Mouse (Mus musculus) heart, postnatal 0 days (tissue): ENCODE measurements around the gene Ccdc150. TPM values are rescaled to one million over a fixed set of nuclear protein-coding genes. Genes with fewer than 3 reads are reported as not detected.

Experiments used
- ATAC-seq: fragments of 200-750 bp; cut with Nextera tagmentation; 2 replicates; pipeline ENCODE4 v1.8.0; 2017; ENCODE audit warnings: low read depth, moderate number of reproducible peaks, moderate library complexity; ENCODE audit not compliant: insufficient read depth
- DNase-seq: peaks from one replicate; pipeline ENCODE4 v3.0.0-alpha.2; 2016; ENCODE audit warnings: low spot score
- H3K27ac ChIP-seq: fragments of 300-500 bp; sonication (generic); 2 replicates; pipeline ENCODE4 v1.5.1; 2014; ENCODE audit warnings: low read depth, mild to moderate bottlenecking
- H3K27me3 ChIP-seq: fragments of 300-500 bp; sonication (generic); 2 replicates; pipeline ENCODE4 v1.6.1; 2014; ENCODE audit warnings: low read length, mixed read lengths; ENCODE audit not compliant: control insufficient read depth, insufficient read depth
- H3K36me3 ChIP-seq: fragments of 300-500 bp; sonication (generic); replicated peaks from 2 replicates; pipeline ENCODE4 v1.6.1; 2014; ENCODE audit warnings: low read length, mixed read lengths; ENCODE audit not compliant: control insufficient read depth, insufficient read depth
- H3K4me1 ChIP-seq: fragments of 300-500 bp; sonication (generic); 2 replicates; pipeline ENCODE4 v1.6.1; 2014; ENCODE audit warnings: antibody characterized with exemption; ENCODE audit not compliant: control insufficient read depth, insufficient read depth
- H3K4me2 ChIP-seq: fragments of 300-500 bp; sonication (generic); 2 replicates; pipeline ENCODE4 v1.6.1; 2014; ENCODE audit warnings: low read depth, mild to moderate bottlenecking, low read length, moderate library complexity
- H3K4me3 ChIP-seq: fragments of 300-500 bp; sonication (generic); 2 replicates; pipeline ENCODE4 v1.5.1; 2014; ENCODE audit warnings: low read depth, low read length
- H3K9ac ChIP-seq: fragments of 300-500 bp; sonication (generic); replicated peaks from 2 replicates; pipeline ENCODE4 v1.6.1; 2014; ENCODE audit warnings: low read depth, low read length, mixed read lengths
- H3K9me3 ChIP-seq: fragments of 300-500 bp; sonication (generic); replicated peaks from 2 replicates; pipeline ENCODE4 v1.6.1; 2016; ENCODE audit warnings: low read length; ENCODE audit not compliant: control insufficient read depth
- CTCF ChIP-seq: IDR thresholded peaks from 2 replicates; pipeline ENCODE4 v1.5.1; 2016; ENCODE audit warnings: antibody characterized with exemption, control low read depth, low read depth
- EP300 ChIP-seq: IDR thresholded peaks from 2 replicates; pipeline ENCODE4 v1.6.1; 2016; ENCODE audit warnings: antibody characterized with exemption, low read depth
- WGBS: fragments of 180-500 bp; shearing (Covaris S2); extraction: QIAGEN DNeasy Blood & Tissue Kit; methylation state at CpG from one replicate; pipeline ENCODE4 v1.1.7; 2014; 5-methylcytosine and 5-hydroxymethylcytosine counted together
- polyA plus RNA-seq: library from polyadenylated mRNA; unstranded; fragments of >200 nt; fragmentation: Nextera tagmentation; extraction: Ambion mirVana; gene quantifications from 2 replicates; pipeline ENCODE4 v1.2.1, GENCODE M21; 2015
- total RNA-seq: library from RNA; depleted of rRNA; stranded (reverse); fragments of >200 nt; gene quantifications from 2 replicates; pipeline ENCODE4 v1.2.3, GENCODE M21; 2014; ENCODE audit warnings: low replicate concordance

The Ccdc150 gene
- total and polyA plus RNA-seq, 2 experiments from 2014 or later, result 0.63 TPM; not detected in 1

GRCm38 (mm10) chr1:54280651-54281050, 30.2 kb downstream of the Ccdc150 start:
- DNase-seq (no peak), ATAC-seq (no peak)
- Histone ChIP-seq H3K36me3 (no peaks in the 10 kb centered on the region), H3K27me3 (no peaks in the 10 kb centered on the region), H3K4me3 (no peak overlapping the region), H3K27ac (no peak overlapping the region), H3K4me1 (no peaks in the 10 kb centered on the region), H3K9me3 (no peaks in the 10 kb centered on the region), H3K9ac (no peak overlapping the region), H3K4me2 (no peak overlapping the region)
- no peak for TF ChIP-seq EP300
- no peak for TF ChIP-seq CTCF
- WGBS, result 81% methylated on average over 3 of the region's 3 CpGs

GRCm38 (mm10) chr1:54306404-54306803, 55.9 kb downstream of the Ccdc150 start:
- DNase-seq, result no peak
- Histone ChIP-seq H3K27ac (no peak overlapping the region), H3K4me3 (no peak overlapping the region), H3K4me1 (no peaks in the 10 kb centered on the region), H3K9me3 (no peaks in the 10 kb centered on the region), H3K27me3 (no peaks in the 10 kb centered on the region), H3K36me3 (no peaks in the 10 kb centered on the region), H3K4me2 (no peak overlapping the region), H3K9ac (no peak overlapping the region)
- no peak for TF ChIP-seq CTCF
- TF ChIP-seq EP300, result no peak
- no peak for ATAC-seq
- 61% methylated on average over 2 of the region's 2 CpGs for WGBS

GRCm38 (mm10) chr1:54326647-54327046, 76.2 kb downstream of the Ccdc150 start:
- H3K9ac ChIP-seq, result no peak overlapping the region
- H3K36me3 ChIP-seq, result no peaks in the 10 kb centered on the region
- H3K4me1 ChIP-seq, result no peaks in the 10 kb centered on the region
- H3K4me3 ChIP-seq, result no peak overlapping the region
- H3K4me2 ChIP-seq, result no peak overlapping the region
- H3K9me3 ChIP-seq, result peaks cover 3% of the 10 kb centered on the region
- no peak overlapping the region for H3K27ac ChIP-seq
- TF ChIP-seq EP300, result no peak
- TF ChIP-seq CTCF, result no peak
- no peaks in the 10 kb centered on the region for H3K27me3 ChIP-seq
- DNase-seq (no peak), ATAC-seq (no peak)
- WGBS, result 92% methylated on average over 2 of the region's 2 CpGs

- 80% methylated on average over 6 of the region's 6 CpGs for WGBS
- no peak overlapping the region for H3K4me2 ChIP-seq
- no peak overlapping the region for H3K4me3 ChIP-seq
- no peak for ATAC-seq
- H3K9me3 ChIP-seq, result peaks cover 3% of the 10 kb centered on the region
- H3K27me3 ChIP-seq, result no peaks in the 10 kb centered on the region
- TF ChIP-seq CTCF, result no peak
- no peak for TF ChIP-seq EP300
- H3K9ac ChIP-seq, result no peak overlapping the region
- no peaks in the 10 kb centered on the region for H3K4me1 ChIP-seq
- no peak for DNase-seq
- H3K27ac ChIP-seq, result no peak overlapping the region
- no peaks in the 10 kb centered on the region for H3K36me3 ChIP-seq
Observed at GRCm38 (mm10) chr1:54327876-54328545, 77.5 kb downstream of the Ccdc150 start.

- Histone ChIP-seq H3K9ac (no peak overlapping the region), H3K36me3 (no peaks in the 10 kb centered on the region), H3K4me1 (no peaks in the 10 kb centered on the region), H3K27me3 (no peaks in the 10 kb centered on the region), H3K27ac (no peak overlapping the region), H3K4me2 (no peak overlapping the region), H3K9me3 (no peaks in the 10 kb centered on the region), H3K4me3 (no peak overlapping the region)
- ATAC-seq, result no peak
- 47% methylated on average over 4 of the region's 4 CpGs for WGBS
- DNase-seq, result peak; percentile 33
- TF ChIP-seq EP300 (no peak), CTCF (peak; percentile 71)
Observed at GRCm38 (mm10) chr1:54332988-54333387, 82.5 kb downstream of the Ccdc150 start.

GRCm38 (mm10) chr1:54354786-54355185, 104.3 kb downstream of the Ccdc150 start:
- 98% methylated on average over 4 of the region's 4 CpGs for WGBS
- TF ChIP-seq CTCF, result no peak
- TF ChIP-seq EP300, result no peak
- H3K27me3 ChIP-seq, result no peaks in the 10 kb centered on the region
- H3K9ac ChIP-seq, result no peak overlapping the region
- H3K4me1 ChIP-seq, result 0 out of 2 replicates have a peak, but pooled peaks cover 9% of the 10 kb centered on the region
- no peak overlapping the region for H3K4me3 ChIP-seq
- H3K4me2 ChIP-seq, result no peak overlapping the region
- ATAC-seq (no peak), DNase-seq (no peak)
- H3K9me3 ChIP-seq, result no peaks in the 10 kb centered on the region
- H3K27ac ChIP-seq, result no peak overlapping the region
- H3K36me3 ChIP-seq, result no peaks in the 10 kb centered on the region
